ENCODE assay signal across 12 mouse cellular contexts in genomic region chr17:24007391-24007790, GRCm38 (mm10). TPM values are rescaled to one million over a fixed set of nuclear protein-coding genes. Genes with fewer than 3 reads are reported as not detected.
DNase-seq lines count a peak whose midpoint lies in the region; ATAC-seq and TF ChIP-seq lines count a peak whose summit lies in the region.
"Had no signal": no experiment of that assay in that cellular context is flagged by ENCODE, and none has a peak within 500 bp of the region (broad histone marks: within the 10 kb centered on the region; RNA-seq: fewer than 3 reads in every experiment).

No protein-coding gene starts in this region.

- no peaks in the 10 kb centered on the region for H3K9me3 ChIP-seq in kidney, postnatal 0 days (replicated peaks; ENCODE audit: low read length)
- H3K9me3 ChIP-seq in megakaryocyte, embryonic 14.5 days, result peaks cover 15% of the 10 kb centered on the region
- H3K9me3 ChIP-seq: kidney, embryonic 15.5 days; neural tube, embryonic 13.5 days had no signal

- 0 out of 2 replicates have a peak, but pooled peaks have one; percentile 33 for ATAC-seq in kidney, postnatal 0 days (replicated peaks; ENCODE audit: low FRiP score, low read depth)

- no peak overlapping the region for H3K27ac ChIP-seq in kidney, postnatal 0 days
- H3K27ac ChIP-seq: gastrocnemius, adult 2 months; kidney, embryonic 15.5 days; neural tube, embryonic 13.5 days had no signal

- H3K36me3 ChIP-seq in kidney, postnatal 0 days (ENCODE audit: insufficient read depth, low read length), result no peaks in the 10 kb centered on the region
- H3K36me3 ChIP-seq in megakaryocyte, embryonic 14.5 days (replicated peaks; ENCODE audit: low read length), result no peaks in the 10 kb centered on the region
- H3K36me3 ChIP-seq: kidney, embryonic 15.5 days; neural tube, embryonic 13.5 days had no signal

- no peaks in the 10 kb centered on the region for H3K4me1 ChIP-seq in kidney, postnatal 0 days (replicated peaks; ENCODE audit: insufficient read depth, low read length)
- peaks cover 14% of the 10 kb centered on the region for H3K4me1 ChIP-seq in megakaryocyte, embryonic 14.5 days
- H3K4me1 ChIP-seq: kidney, embryonic 15.5 days; neural tube, embryonic 13.5 days had no signal

- H3K27me3 ChIP-seq in kidney, postnatal 0 days (ENCODE audit: insufficient read depth, low read length), result no peaks in the 10 kb centered on the region
- H3K27me3 ChIP-seq in megakaryocyte, embryonic 14.5 days (replicated peaks), result peaks cover 16% of the 10 kb centered on the region
- H3K27me3 ChIP-seq: kidney, embryonic 15.5 days; neural tube, embryonic 13.5 days had no signal

- H3K4me3 ChIP-seq in kidney, postnatal 0 days (replicated peaks; ENCODE audit: low read depth, low read length), result no peak overlapping the region
- peak overlapping the region; percentile 33 for H3K4me3 ChIP-seq in megakaryocyte, embryonic 14.5 days (replicated peaks)
- H3K4me3 ChIP-seq: erythroblast, embryonic 14.5 days; gastrocnemius, adult 2 months; kidney, embryonic 15.5 days; neural tube, embryonic 13.5 days had no signal

- no peak for DNase-seq in kidney, postnatal 0 days (ENCODE audit: low spot score)
- no peak for DNase-seq in kidney, postnatal 14 days
- peak; percentile 39 for DNase-seq in Muller cell, postnatal 12 days (ENCODE audit: inconsistent ontology term)
- DNase-seq in fat pad, adult 2 months (ENCODE audit: extremely low read depth, low read depth, low spot score), result peak; percentile 70
- no peak for DNase-seq in testis, postnatal 14 days (ENCODE audit: low spot score)
- DNase-seq in cerebellum, adult 8-10 months, result no peak
- no peak for DNase-seq in c-Kit-positive CD71-positive TER-119-positive erythroid progenitor cells, embryonic 14.5 days (ENCODE audit: low spot score)
- DNase-seq: gastrocnemius, adult 2 months had no signal

- no peak overlapping the region for H3K9ac ChIP-seq in kidney, postnatal 0 days (ENCODE audit: low read depth, low read length)
- H3K9ac ChIP-seq: kidney, embryonic 15.5 days; neural tube, embryonic 13.5 days had no signal

- H3K4me2 ChIP-seq in kidney, postnatal 0 days (ENCODE audit: low read length), result no peak overlapping the region
- H3K4me2 ChIP-seq: kidney, embryonic 15.5 days; neural tube, embryonic 13.5 days had no signal

- WGBS in kidney, postnatal 0 days, result 69% methylated on average over 1 of the region's 1 CpGs

- TF ChIP-seq CTCF in kidney, postnatal 0 days (IDR thresholded peaks at IDR 0.05; ENCODE audit: low read depth), result no peak

RNA-seq across cellular contexts. Expression of gene Prss22, which starts 9.5 kb away (rescaled TPM):
- 0.43 and 0.72 TPM in 2 replicates for polyA plus RNA-seq in kidney, postnatal 0 days (2015; fragmentation: Nextera tagmentation; extraction: Ambion mirVana)
- 2.3 and 9.3 TPM in 2 replicates for polyA plus RNA-seq in megakaryocyte, embryonic 14.5 days (2012; ENCODE audit: insufficient read depth, low replicate concordance)
- polyA plus RNA-seq: neural tube, embryonic 13.5 days had no signal

RNA-seq across cellular contexts. Expression of gene Prss30, which starts 27.0 kb away (rescaled TPM):
- 0.18 and 0.25 TPM in 2 replicates for polyA plus RNA-seq in kidney, postnatal 0 days (2015; fragmentation: Nextera tagmentation; extraction: Ambion mirVana)
- 0.09 TPM in 1 of 2 replicates, not detected in the other for polyA plus RNA-seq in megakaryocyte, embryonic 14.5 days (2012; ENCODE audit: insufficient read depth, low replicate concordance)
- polyA plus RNA-seq: erythroblast, embryonic 14.5 days; neural tube, embryonic 13.5 days had no signal

RNA-seq across cellular contexts. Expression of gene Prss27, which starts 30.6 kb away (rescaled TPM):
- polyA plus RNA-seq in kidney, postnatal 0 days (2015; fragmentation: Nextera tagmentation; extraction: Ambion mirVana), result 0.68 and 0.78 TPM in 2 replicates
- not detected in 2 replicates for polyA plus RNA-seq in megakaryocyte, embryonic 14.5 days (2012; ENCODE audit: insufficient read depth, low replicate concordance)
- polyA plus RNA-seq: erythroblast, embryonic 14.5 days had no signal

RNA-seq across cellular contexts. Expression of gene Sbpl, which starts 52.3 kb away (rescaled TPM):
- polyA plus RNA-seq in kidney, postnatal 0 days (2015; fragmentation: Nextera tagmentation; extraction: Ambion mirVana), result not detected in 2 replicates
- not detected in 2 replicates for polyA plus RNA-seq in megakaryocyte, embryonic 14.5 days (2012; ENCODE audit: insufficient read depth, low replicate concordance)
- polyA plus RNA-seq: erythroblast, embryonic 14.5 days; kidney, embryonic 15.5 days; neural tube, embryonic 13.5 days had no signal

Comparison
In these comparisons a context has a peak if more than half of its experiments do, and no peak if none do; other contexts are left out.
1. DNase-seq: peak in Muller cell, postnatal 12 days (single experiment) and fat pad, adult 2 months (single experiment); none in kidney, postnatal 0 days (single experiment), kidney, postnatal 14 days (single experiment), testis, postnatal 14 days (single experiment), cerebellum, adult 8-10 months (single experiment) and c-Kit-positive CD71-positive TER-119-positive erythroid progenitor cells, embryonic 14.5 days (single experiment).